Mouse (Mus musculus) kidney, adult 2 months (tissue): Measurements from ENCODE around the gene Magi1.

Source experiments
- CTCF ChIP-seq: fragments of 200-500 bp; conservative IDR thresholded peaks from 2 replicates; pipeline ENCODE4 v1.5.1; 2011; ENCODE audit warnings: low read depth, mild to moderate bottlenecking, control low read depth, low read length, moderate library complexity, mixed read lengths; ENCODE audit not compliant: insufficient read depth, insufficient read length
- POLR2A ChIP-seq: fragments of 200-500 bp; IDR thresholded peaks from one replicate; pipeline ENCODE4 v1.6.1; 2011; ENCODE audit warnings: low read depth, low read length, control low read depth

GRCm38 (mm10) chr6:94092969-94093597, 190.6 kb downstream of the Magi1 start:
- TF ChIP-seq CTCF: no peak
- TF ChIP-seq POLR2A: no peak
